Mouse (Mus musculus): ENCODE data around the gene Afap1l2.

DNA sequence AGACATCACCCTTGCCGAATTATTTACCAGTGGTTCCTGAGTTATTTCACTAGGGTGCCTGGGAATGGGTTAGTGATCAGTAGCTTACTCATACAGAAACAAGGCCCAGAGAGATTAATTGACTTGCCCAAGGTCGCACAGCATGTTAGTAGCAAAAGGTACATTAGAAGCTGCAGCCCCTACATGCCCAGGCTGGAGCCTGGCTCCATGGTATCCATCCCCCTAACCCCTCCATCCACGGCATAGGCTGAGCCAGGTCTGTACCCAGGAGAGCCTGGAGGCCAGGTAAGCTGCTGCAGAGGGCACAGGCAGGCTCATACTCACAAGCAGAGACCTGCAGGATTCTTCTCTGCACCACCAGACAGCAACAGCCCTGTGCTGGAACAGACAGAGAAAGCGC lies 6.1 kb downstream of the Afap1l2 start:
- TF ChIP-seq CTCF (IDR thresholded peaks at IDR 0.05; ENCODE audit: borderline replicate concordance, control insufficient read depth, extremely low read depth, insufficient read depth, low read length, poor library complexity) (no peak), POLR2A (IDR thresholded peaks at IDR 0.05; ENCODE audit: control insufficient read depth, extremely low read depth, insufficient read depth, low read length, poor library complexity) (no peak)

Data from thymus, adult 2 months (tissue).